Mouse (Mus musculus): Measurements from ENCODE around the gene Psenen. TPM values are rescaled to one million over a fixed set of nuclear protein-coding genes. Genes with fewer than 3 reads are reported as not detected.

Gene Psenen
- polyA plus RNA-seq, 1 experiment from 2014 or later = 144 TPM

DNA sequence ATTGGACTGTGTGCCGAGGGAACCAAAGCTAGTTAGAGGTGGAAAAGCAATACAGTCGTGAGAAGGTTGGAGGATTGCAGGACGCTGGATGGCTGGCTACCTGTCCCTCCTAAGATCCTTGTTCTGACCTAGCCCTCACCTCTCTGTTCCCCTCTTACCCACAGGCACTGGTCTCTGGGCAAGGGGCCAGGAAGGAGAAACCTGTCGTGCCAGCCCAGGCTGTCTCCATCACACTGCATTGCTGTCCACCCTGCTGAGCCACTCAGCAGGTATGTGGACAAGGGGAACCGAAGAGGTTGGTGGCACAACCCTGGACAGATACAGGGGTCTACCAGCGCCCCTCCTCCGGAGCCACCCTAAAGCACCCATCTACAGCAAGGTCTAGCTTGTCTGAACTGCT is 37.2 kb upstream of the Psenen start:
- H3K27ac ChIP-seq (ENCODE audit: low read length) = peak overlapping the region; percentile 93
- peak overlapping the region; percentile 4; the same call in 1 of the 2 replicates for H3K4me2 ChIP-seq (ENCODE audit: low read depth, low read length)
- H3K27me3 ChIP-seq (ENCODE audit: control insufficient read depth, insufficient read depth, low read depth, low read length) = no peaks in the 10 kb centered on the region
- peaks cover 7% of the 10 kb centered on the region for H3K4me1 ChIP-seq (replicated peaks; ENCODE audit: control insufficient read depth, insufficient read depth, low read length)
- H3K9ac ChIP-seq (ENCODE audit: low read length) = peak overlapping the region; percentile 21
- no peaks in the 10 kb centered on the region for H3K9me3 ChIP-seq (ENCODE audit: control insufficient read depth, low read length)
- peak; percentile 68 for ATAC-seq (ENCODE audit: low read depth)
- no peak overlapping the region for H3K4me3 ChIP-seq (ENCODE audit: low read length)
- no peaks in the 10 kb centered on the region for H3K36me3 ChIP-seq (ENCODE audit: control insufficient read depth, insufficient read depth, low read length)
- 49% methylated on average over 7 of the region's 7 CpGs for WGBS

DNA sequence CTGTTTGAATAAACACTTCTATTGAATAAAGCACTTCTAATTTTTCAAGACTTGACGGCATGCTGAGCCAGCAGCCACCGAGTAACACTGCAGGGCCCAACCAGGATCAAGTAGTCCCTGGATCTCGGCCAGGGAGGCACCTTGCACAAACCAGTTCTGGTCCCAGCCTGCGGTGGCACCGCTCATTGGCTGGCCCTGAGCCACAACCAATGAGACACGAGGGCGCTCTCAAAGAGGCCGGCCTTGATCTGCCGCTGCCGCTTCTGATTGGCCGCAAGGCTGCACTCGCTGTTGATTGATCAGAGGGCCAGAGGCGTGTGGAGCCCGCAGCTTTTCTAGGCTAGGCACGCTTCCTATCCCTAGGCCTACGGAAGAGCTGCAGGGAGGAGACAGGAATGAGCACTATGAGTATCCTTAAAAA is 36.5 kb upstream of the Psenen start:
- H3K4me2 ChIP-seq (ENCODE audit: low read depth, low read length) = peak overlapping the region; percentile 4
- peak; percentile 90 for ATAC-seq (ENCODE audit: low read depth)
- no peaks in the 10 kb centered on the region for H3K9me3 ChIP-seq (ENCODE audit: control insufficient read depth, low read length)
- H3K27ac ChIP-seq (ENCODE audit: low read length) = peak overlapping the region; percentile 96
- no peak overlapping the region for H3K4me3 ChIP-seq (ENCODE audit: low read length)
- under 1% methylated on average over 16 of the region's 16 CpGs for WGBS
- H3K36me3 ChIP-seq (ENCODE audit: control insufficient read depth, insufficient read depth, low read length) = no peaks in the 10 kb centered on the region
- H3K9ac ChIP-seq (ENCODE audit: low read length) = no peak overlapping the region
- no peaks in the 10 kb centered on the region for H3K27me3 ChIP-seq (ENCODE audit: control insufficient read depth, insufficient read depth, low read depth, low read length)
- H3K4me1 ChIP-seq (replicated peaks; ENCODE audit: control insufficient read depth, insufficient read depth, low read length) = peaks cover 9% of the 10 kb centered on the region

DNA sequence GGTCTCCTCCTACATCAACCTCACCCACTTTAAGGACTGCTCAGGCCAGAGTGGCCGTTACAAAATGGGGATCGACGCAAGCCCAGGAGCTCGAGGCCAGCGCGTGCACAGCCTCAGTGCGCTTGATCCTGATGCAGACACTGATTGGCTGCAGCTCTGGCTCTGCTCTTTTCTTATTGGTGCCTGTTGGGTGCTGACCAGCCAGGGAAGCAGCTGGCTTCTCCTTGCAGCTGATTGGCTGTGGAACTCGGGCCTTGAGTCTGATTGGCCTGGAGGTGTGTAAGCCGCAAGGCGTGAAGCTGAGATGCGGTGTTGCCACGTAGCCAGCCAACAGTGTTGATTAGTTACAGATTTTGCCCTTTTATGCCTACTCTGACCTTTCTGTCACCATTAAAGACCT is 35.4 kb upstream of the Psenen start, which contains the start of gene Zbtb32:
Gene Zbtb32, minus strand, starts transcription at position 124 of the 400 bp plus-strand sequence.
- Histone ChIP-seq H3K4me3 (ENCODE audit: low read length) (peak within 1 kb of the TSS; percentile 12; the same call in 1 of the 2 replicates), H3K4me1 (replicated peaks; ENCODE audit: control insufficient read depth, insufficient read depth, low read length) (peaks cover 9% of the 10 kb centered on the region), H3K36me3 (ENCODE audit: control insufficient read depth, insufficient read depth, low read length) (no peaks in the 10 kb centered on the region), H3K9ac (ENCODE audit: low read length) (peak within 1 kb of the TSS; percentile 39; the same call in 1 of the 2 replicates), H3K4me2 (ENCODE audit: low read depth, low read length) (peak within 1 kb of the TSS; percentile 36), H3K9me3 (ENCODE audit: control insufficient read depth, low read length) (no peaks in the 10 kb centered on the region), H3K27ac (ENCODE audit: low read length) (peak within 1 kb of the TSS; percentile 96), H3K27me3 (ENCODE audit: control insufficient read depth, insufficient read depth, low read depth, low read length) (no peaks in the 10 kb centered on the region)
- ATAC-seq (ENCODE audit: low read depth) = no peak
- 92% methylated on average over 12 of the region's 12 CpGs for WGBS

DNA sequence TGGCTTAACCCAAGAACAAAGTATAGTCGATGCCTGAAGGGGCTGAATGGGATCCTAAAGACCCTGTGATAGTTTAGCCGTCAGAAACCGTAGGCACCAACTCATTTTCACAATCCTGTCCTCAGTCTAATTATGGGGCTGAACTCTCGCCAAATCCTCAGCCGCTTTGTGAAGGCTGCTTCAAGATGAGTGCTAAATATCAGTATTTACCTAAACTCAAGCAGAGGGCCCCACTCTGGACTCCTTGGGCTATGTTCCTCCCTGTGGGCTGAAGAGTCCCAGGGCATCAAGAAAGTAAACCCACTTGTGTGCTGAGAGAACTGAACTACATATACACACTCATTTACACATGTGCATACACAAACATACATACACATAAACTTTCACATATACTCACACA is 33.4 kb upstream of the Psenen start:
- no peak for ATAC-seq (ENCODE audit: low read depth)
- Histone ChIP-seq H3K4me2 (ENCODE audit: low read depth, low read length) (no peak overlapping the region), H3K36me3 (ENCODE audit: control insufficient read depth, insufficient read depth, low read length) (no peaks in the 10 kb centered on the region), H3K4me3 (ENCODE audit: low read length) (no peak overlapping the region), H3K4me1 (replicated peaks; ENCODE audit: control insufficient read depth, insufficient read depth, low read length) (peaks cover 10% of the 10 kb centered on the region), H3K27me3 (ENCODE audit: control insufficient read depth, insufficient read depth, low read depth, low read length) (no peaks in the 10 kb centered on the region), H3K9ac (ENCODE audit: low read length) (no peak overlapping the region), H3K9me3 (ENCODE audit: control insufficient read depth, low read length) (no peaks in the 10 kb centered on the region), H3K27ac (ENCODE audit: low read length) (peak overlapping the region; percentile 82)
- 36% methylated on average over 5 of the region's 5 CpGs for WGBS

DNA sequence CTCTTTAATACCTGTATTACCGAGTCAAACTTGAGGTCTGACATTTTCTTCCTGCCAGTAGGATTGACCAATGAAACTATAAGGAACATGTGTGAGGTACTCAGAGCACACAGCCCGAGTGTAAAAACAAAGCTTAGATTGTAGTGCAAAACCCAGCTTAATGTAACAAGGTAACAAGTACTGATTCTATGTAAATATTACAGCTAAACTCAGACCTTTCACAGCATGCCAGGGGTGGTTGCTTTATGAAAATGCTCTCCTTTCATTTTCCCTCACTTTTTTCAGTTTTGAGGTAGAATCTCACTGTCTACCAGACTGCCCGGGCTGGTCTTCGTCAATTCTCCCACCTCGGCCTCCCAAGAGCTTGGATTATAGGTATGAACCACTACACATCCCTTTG is 32.7 kb upstream of the Psenen start:
- Histone ChIP-seq H3K27me3 (ENCODE audit: control insufficient read depth, insufficient read depth, low read depth, low read length) (no peaks in the 10 kb centered on the region), H3K9ac (ENCODE audit: low read length) (no peak overlapping the region), H3K4me1 (replicated peaks; ENCODE audit: control insufficient read depth, insufficient read depth, low read length) (peaks cover 10% of the 10 kb centered on the region), H3K36me3 (ENCODE audit: control insufficient read depth, insufficient read depth, low read length) (no peaks in the 10 kb centered on the region), H3K9me3 (ENCODE audit: control insufficient read depth, low read length) (no peaks in the 10 kb centered on the region), H3K4me2 (ENCODE audit: low read depth, low read length) (no peak overlapping the region), H3K4me3 (ENCODE audit: low read length) (no peak overlapping the region), H3K27ac (ENCODE audit: low read length) (peak overlapping the region; percentile 82)
- no peak for ATAC-seq (ENCODE audit: low read depth)
- WGBS = 62% methylated on average over 5 of the region's 5 CpGs

DNA sequence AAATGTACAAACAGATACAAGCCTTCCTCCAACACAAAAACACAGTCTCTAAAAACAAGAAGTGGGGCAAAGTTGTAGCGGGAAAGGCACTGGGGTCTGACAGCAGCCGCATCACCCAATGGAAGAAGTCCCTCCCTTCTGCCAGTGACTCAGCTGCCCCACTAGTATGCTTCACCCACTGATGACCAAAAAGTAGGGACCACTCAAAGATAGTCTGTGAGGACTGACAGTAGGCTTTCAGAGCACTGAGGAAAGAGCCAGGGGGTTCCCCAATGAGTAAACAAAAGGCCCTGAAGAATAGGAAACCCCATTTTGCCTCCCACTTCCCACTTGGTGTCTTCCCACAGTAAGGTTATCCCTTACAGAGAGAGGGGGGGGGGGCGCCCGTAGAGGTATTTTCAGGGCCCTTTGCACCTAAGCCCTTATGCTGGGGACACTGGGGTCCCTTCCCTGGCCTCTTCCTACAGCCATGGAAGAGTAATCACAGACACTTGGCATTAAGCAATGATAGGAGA is 31.1 kb upstream of the Psenen start:
- no peak overlapping the region for H3K27ac ChIP-seq (ENCODE audit: low read length)
- ATAC-seq (ENCODE audit: low read depth) = no peak
- H3K27me3 ChIP-seq (ENCODE audit: control insufficient read depth, insufficient read depth, low read depth, low read length) = no peaks in the 10 kb centered on the region
- H3K36me3 ChIP-seq (ENCODE audit: control insufficient read depth, insufficient read depth, low read length) = no peaks in the 10 kb centered on the region
- H3K4me3 ChIP-seq (ENCODE audit: low read length) = no peak overlapping the region
- 67% methylated on average over 4 of the region's 4 CpGs for WGBS
- no peaks in the 10 kb centered on the region for H3K9me3 ChIP-seq (ENCODE audit: control insufficient read depth, low read length)
- no peak overlapping the region for H3K9ac ChIP-seq (ENCODE audit: low read length)
- H3K4me1 ChIP-seq (replicated peaks; ENCODE audit: control insufficient read depth, insufficient read depth, low read length) = peaks cover 17% of the 10 kb centered on the region
- no peak overlapping the region for H3K4me2 ChIP-seq (ENCODE audit: low read depth, low read length)

DNA sequence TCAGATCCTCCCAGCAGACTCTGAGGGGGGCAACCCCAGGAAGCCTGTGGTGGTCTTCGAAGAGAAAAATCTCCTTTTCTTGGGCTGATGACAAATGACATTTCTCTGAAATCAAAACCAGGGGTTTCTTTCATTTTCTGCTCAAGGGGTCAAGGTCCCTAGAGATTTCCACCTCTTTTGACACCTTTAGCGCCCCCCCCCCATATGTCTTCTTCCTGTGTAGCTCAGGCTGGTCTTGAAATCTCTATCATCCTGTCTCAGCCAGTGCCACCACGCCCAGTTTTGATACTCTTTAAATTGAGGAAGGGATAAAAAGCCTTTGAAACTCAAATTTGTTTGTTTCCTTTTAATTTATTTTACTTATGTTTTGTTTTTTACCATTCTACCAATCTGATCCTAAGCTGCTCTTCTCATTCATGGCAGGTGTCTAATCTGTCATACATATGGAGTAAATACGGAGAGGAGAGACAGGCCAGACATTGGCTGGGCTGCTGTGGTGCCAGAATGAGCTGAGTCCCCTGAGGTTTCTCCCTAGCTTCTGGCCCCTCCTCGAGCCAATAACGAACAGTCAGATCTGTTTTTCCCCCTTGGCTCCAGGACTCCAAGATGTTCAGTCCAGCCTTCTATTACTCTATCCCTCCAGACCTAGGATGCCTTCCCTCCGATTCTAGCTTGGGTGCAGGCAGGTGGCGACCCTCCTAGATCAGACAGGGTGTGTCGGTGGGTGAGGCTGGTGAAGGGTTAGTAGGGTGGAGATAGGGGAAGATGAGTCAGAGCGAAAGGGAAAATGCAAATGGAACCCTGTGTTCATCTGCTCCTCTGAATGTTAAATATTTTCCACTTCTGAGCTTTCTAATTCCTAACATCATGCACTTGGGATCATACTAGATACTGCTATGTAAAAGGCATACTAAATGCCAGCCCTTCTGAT is 30.4 kb upstream of the Psenen start:
- H3K27ac ChIP-seq (ENCODE audit: low read length) = no peak overlapping the region
- no peak overlapping the region for H3K9ac ChIP-seq (ENCODE audit: low read length)
- 69% methylated on average over 10 of the region's 10 CpGs for WGBS
- ATAC-seq (ENCODE audit: low read depth) = no peak
- H3K4me1 ChIP-seq (replicated peaks; ENCODE audit: control insufficient read depth, insufficient read depth, low read length) = peaks cover 15% of the 10 kb centered on the region
- no peaks in the 10 kb centered on the region for H3K27me3 ChIP-seq (ENCODE audit: control insufficient read depth, insufficient read depth, low read depth, low read length)
- H3K4me2 ChIP-seq (ENCODE audit: low read depth, low read length) = no peak overlapping the region
- H3K9me3 ChIP-seq (ENCODE audit: control insufficient read depth, low read length) = no peaks in the 10 kb centered on the region
- H3K36me3 ChIP-seq (ENCODE audit: control insufficient read depth, insufficient read depth, low read length) = no peaks in the 10 kb centered on the region
- no peak overlapping the region for H3K4me3 ChIP-seq (ENCODE audit: low read length)

DNA sequence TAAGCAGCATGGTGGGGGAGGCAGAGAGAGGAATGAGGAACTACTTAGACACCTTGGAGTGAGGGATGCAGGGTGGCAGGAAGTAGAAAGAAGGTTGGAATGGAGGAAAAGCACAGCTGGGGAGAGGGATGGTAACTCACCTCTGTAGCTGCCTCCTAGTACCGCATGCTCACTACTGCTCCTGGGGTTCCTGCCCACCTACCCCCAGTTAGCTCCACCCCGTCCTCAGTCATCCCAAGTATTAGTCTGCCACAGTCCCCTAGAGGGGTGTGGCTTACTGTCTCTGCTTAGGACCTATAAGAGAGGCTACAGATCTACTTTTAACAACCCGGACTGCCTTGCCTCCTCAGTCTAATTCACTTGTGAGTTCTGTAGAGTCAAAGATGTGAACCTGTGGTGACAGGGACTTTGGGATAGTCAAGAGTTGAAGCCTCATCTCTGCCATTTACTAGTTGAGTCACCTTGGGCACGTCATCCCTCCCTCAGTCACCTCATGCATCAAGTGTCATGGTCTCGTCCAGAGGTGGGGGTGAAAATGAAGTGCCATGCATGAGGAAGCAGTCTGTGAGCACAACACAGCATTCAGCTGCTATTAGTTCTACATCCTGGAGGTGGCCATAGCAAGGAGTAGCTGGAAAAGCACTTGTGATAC is 29.5 kb upstream of the Psenen start:
- Histone ChIP-seq H3K4me1 (replicated peaks; ENCODE audit: control insufficient read depth, insufficient read depth, low read length) (peaks cover 14% of the 10 kb centered on the region), H3K4me3 (ENCODE audit: low read length) (no peak overlapping the region), H3K9ac (ENCODE audit: low read length) (no peak overlapping the region), H3K36me3 (ENCODE audit: control insufficient read depth, insufficient read depth, low read length) (no peaks in the 10 kb centered on the region), H3K27ac (ENCODE audit: low read length) (no peak overlapping the region), H3K9me3 (ENCODE audit: control insufficient read depth, low read length) (no peaks in the 10 kb centered on the region), H3K4me2 (ENCODE audit: low read depth, low read length) (no peak overlapping the region), H3K27me3 (ENCODE audit: control insufficient read depth, insufficient read depth, low read depth, low read length) (no peaks in the 10 kb centered on the region)
- WGBS = 29% methylated on average over 5 of the region's 5 CpGs
- no peak for ATAC-seq (ENCODE audit: low read depth)

DNA sequence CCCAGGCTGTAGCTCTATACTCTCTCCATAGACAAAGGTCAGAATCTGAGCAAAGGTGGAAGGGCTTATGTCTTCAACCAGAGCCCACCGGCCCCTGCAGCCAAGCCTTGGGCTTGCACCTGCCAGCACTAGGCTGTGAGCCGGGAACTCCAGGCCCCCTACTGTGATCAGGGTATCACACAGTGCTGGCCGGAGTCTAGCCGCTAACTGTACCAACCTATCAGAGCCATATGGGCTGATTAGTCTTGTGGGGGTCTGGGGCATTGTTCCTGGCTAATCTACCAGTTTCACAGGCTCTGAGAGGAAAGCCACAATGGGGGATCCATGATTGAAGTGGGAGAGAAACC is 28.2 kb upstream of the Psenen start:
- no peak for ATAC-seq (ENCODE audit: low read depth)
- Histone ChIP-seq H3K4me3 (ENCODE audit: low read length) (no peak overlapping the region), H3K4me2 (ENCODE audit: low read depth, low read length) (no peak overlapping the region), H3K27ac (ENCODE audit: low read length) (no peak overlapping the region), H3K27me3 (ENCODE audit: control insufficient read depth, insufficient read depth, low read depth, low read length) (no peaks in the 10 kb centered on the region), H3K36me3 (ENCODE audit: control insufficient read depth, insufficient read depth, low read length) (no peaks in the 10 kb centered on the region; the same call in 1 of the 2 replicates), H3K9ac (ENCODE audit: low read length) (no peak overlapping the region), H3K9me3 (ENCODE audit: control insufficient read depth, low read length) (no peaks in the 10 kb centered on the region), H3K4me1 (replicated peaks; ENCODE audit: control insufficient read depth, insufficient read depth, low read length) (peaks cover 22% of the 10 kb centered on the region)
- 58% methylated on average over 4 of the region's 4 CpGs for WGBS

Measured in lung, embryonic 16.5 days (tissue).